Mouse (Mus musculus): ENCODE results near the gene Galr3. TPM values are rescaled to one million over a fixed set of nuclear protein-coding genes. Genes with fewer than 3 reads are reported as not detected.

Galr3 gene
- total and polyA plus RNA-seq, 3 experiments, result 0.70 to 1.6 (median 1.2) TPM

GRCm38 (mm10) chr15:79071117-79072039 lies 29.7 kb downstream of the Galr3 start (continued):
- 0 out of 2 replicates have a peak, but pooled peaks have one; percentile 28 for TF ChIP-seq ELF1 (IDR thresholded peaks at IDR 0.05; ENCODE audit: low read depth, low read length)

DNA sequence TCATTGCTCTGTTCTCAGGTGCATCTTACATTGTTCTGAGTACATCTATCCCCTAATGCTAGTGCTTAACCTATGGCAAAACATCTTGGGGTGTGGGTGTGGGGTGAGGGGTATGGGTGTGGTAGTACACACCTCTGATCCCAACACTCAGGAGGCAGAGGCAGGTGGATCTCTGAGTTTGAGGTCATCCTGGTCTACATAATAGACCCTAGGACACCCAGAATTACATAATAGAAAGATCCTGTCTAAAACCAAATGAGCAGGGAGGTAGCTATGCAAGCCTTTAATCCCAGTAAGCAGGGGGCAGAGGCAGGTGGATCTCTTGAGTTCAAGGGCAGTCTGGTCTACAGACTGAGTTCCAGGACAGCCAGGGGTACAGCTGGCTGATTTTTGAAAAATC lies 32.1 kb downstream of the Galr3 start:
- TF ChIP-seq MYC (IDR thresholded peaks at IDR 0.05; ENCODE audit: low read depth, low read length), result no peak
- no peak for TF ChIP-seq MAX (IDR thresholded peaks at IDR 0.05; ENCODE audit: low read length)
- TF ChIP-seq MAZ (IDR thresholded peaks at IDR 0.05; ENCODE audit: low read depth, low read length), result no peak
- TF ChIP-seq POLR2AphosphoS2 (IDR thresholded peaks at IDR 0.05; ENCODE audit: low read depth, low read length), result no peak
- no peak for TF ChIP-seq IRF4 (IDR thresholded peaks at IDR 0.05; ENCODE audit: low read depth, low read length)
- no peak for TF ChIP-seq SMC3 (IDR thresholded peaks at IDR 0.05; ENCODE audit: low read depth, low read length)
- TF ChIP-seq HCFC1 (IDR thresholded peaks at IDR 0.05; ENCODE audit: low read depth, low read length), result no peak
- no peak for TF ChIP-seq BHLHE40 (IDR thresholded peaks at IDR 0.05; ENCODE audit: low read depth, low read length)
- no peak for TF ChIP-seq USF1 (IDR thresholded peaks at IDR 0.05; ENCODE audit: low read depth, low read length)
- no peak for TF ChIP-seq SIN3A (IDR thresholded peaks at IDR 0.05; ENCODE audit: low read length)
- no peak for TF ChIP-seq MXI1 (IDR thresholded peaks at IDR 0.05; ENCODE audit: low read depth, low read length)
- Histone ChIP-seq H3K9ac (ENCODE audit: insufficient read depth, low read depth) (peak overlapping the region; percentile 73; the same call in 1 of the 2 replicates), H3K4me3 (replicated peaks in 1 of 3; ENCODE audit: low read depth in 2 of 3, low read length in 2 of 3, poor library complexity in 1 of 3) (no peak overlapping the region), H3K27me3 (replicated peaks) (no peaks in the 10 kb centered on the region), H3K9me3 (replicated peaks; ENCODE audit: low read length) (no peaks in the 10 kb centered on the region), H3K4me2 (ENCODE audit: insufficient read depth, low read depth, poor library complexity, severe bottlenecking) (peak overlapping the region; percentile 98; the same call in 1 of the 2 replicates), H3K27ac (ENCODE audit: insufficient read depth, low read depth) (no peak overlapping the region), H3K36me3 (replicated peaks in 1 of 2; ENCODE audit: control insufficient read depth in 1 of 2, insufficient read depth in 1 of 2, low read length in 1 of 2) (peaks cover 19 to 27% of the 10 kb centered on the region in 2 experiments), H3K79me2 (replicated peaks; ENCODE audit: control insufficient read depth, extremely low read depth, insufficient read depth, poor library complexity, severe bottlenecking) (peaks cover 31% of the 10 kb centered on the region), H3K4me1 (ENCODE audit: control insufficient read depth in 1 of 2, insufficient read depth in 2 of 2) (peaks cover 3 to 57% of the 10 kb centered on the region in 2 experiments)
- dilution Hi-C loops (cut with MboI; ENCODE audit: extremely low pct_ligation_motif_present, extremely low pct_unique_long_range_greater_than_20kb, low sequenced_read_pairs) (no loop called here), in situ Hi-C loops (cut with MboI; ENCODE audit: low pct_ligation_motif_present, low pct_unique_long_range_greater_than_20kb, low sequenced_read_pairs) (loop anchor here (5.0 kb wide), 1 partner anchor 36 kb away; no protein-coding TSS in a partner anchor)
- no peak for DNase-seq (ENCODE audit: extremely low read depth)

GRCm38 (mm10) chr15:79074446-79074845 lies 32.8 kb downstream of the Galr3 start:
- no peaks in the 10 kb centered on the region for H3K9me3 ChIP-seq (replicated peaks; ENCODE audit: low read length)
- dilution Hi-C loops (cut with MboI; ENCODE audit: extremely low pct_ligation_motif_present, extremely low pct_unique_long_range_greater_than_20kb, low sequenced_read_pairs) (no loop called here), in situ Hi-C loops (cut with MboI; ENCODE audit: low pct_ligation_motif_present, low pct_unique_long_range_greater_than_20kb, low sequenced_read_pairs) (loop anchor here (5.0 kb wide), 1 partner anchor 37 kb away; no protein-coding TSS in a partner anchor)
- peaks cover 3 to 57% of the 10 kb centered on the region in 2 experiments for H3K4me1 ChIP-seq (ENCODE audit: control insufficient read depth in 1 of 2, insufficient read depth in 2 of 2)
- H3K4me3 ChIP-seq (replicated peaks in 1 of 3; ENCODE audit: low read depth in 2 of 3, low read length in 2 of 3, poor library complexity in 1 of 3), result peak overlapping the region; percentile 72 to 97 (median 82)
- peaks cover 35% of the 10 kb centered on the region for H3K79me2 ChIP-seq (replicated peaks; ENCODE audit: control insufficient read depth, extremely low read depth, insufficient read depth, poor library complexity, severe bottlenecking)
- H3K9ac ChIP-seq (ENCODE audit: insufficient read depth, low read depth), result peak overlapping the region; percentile 73
- no peak for DNase-seq (ENCODE audit: extremely low read depth)
- H3K27ac ChIP-seq (ENCODE audit: insufficient read depth, low read depth), result peak overlapping the region; percentile 61; the same call in 1 of the 2 replicates
- H3K36me3 ChIP-seq (replicated peaks in 1 of 2; ENCODE audit: control insufficient read depth in 1 of 2, insufficient read depth in 1 of 2, low read length in 1 of 2), result peaks cover 26 to 34% of the 10 kb centered on the region in 2 experiments
- TF ChIP-seq CTCF (conservative IDR thresholded peaks at IDR 0.05 in 1 of 2, IDR thresholded peaks at IDR 0.05 in 1 of 2; ENCODE audit: low read depth in 2 of 2, low read length in 2 of 2) (no peak), ZNF384 (IDR thresholded peaks at IDR 0.05; ENCODE audit: low read depth, low read length) (peak; percentile 88)
- peak overlapping the region; percentile 98 for H3K4me2 ChIP-seq (ENCODE audit: insufficient read depth, low read depth, poor library complexity, severe bottlenecking)
- no peaks in the 10 kb centered on the region for H3K27me3 ChIP-seq (replicated peaks)

Data from CH12.LX (cell line).